Mouse (Mus musculus) heart, embryonic 11.5 days (tissue): ENCODE results near the gene Rnf135. TPM values are rescaled to one million over a fixed set of nuclear protein-coding genes. Genes with fewer than 3 reads are reported as not detected.
"Not testable (repeated sequence)": the region's sequence is repeated elsewhere in the genome, so short reads cannot be mapped to it uniquely, and the experiment has no call there.

Experiments
- ATAC-seq: fragments of 200-750 bp; cut with Nextera tagmentation; replicated peaks from 2 replicates; pipeline ENCODE4 v1.8.0; 2017; ENCODE audit warnings: moderate library complexity; ENCODE audit not compliant: insufficient number of reproducible peaks, low FRiP score, low TSS enrichment
- H3K27ac ChIP-seq: fragments of 300-500 bp; sonication (generic); 2 replicates; pipeline ENCODE4 v1.5.1; 2014; ENCODE audit warnings: mild to moderate bottlenecking, low read depth, low read length
- H3K27me3 ChIP-seq: fragments of 300-500 bp; sonication (generic); 2 replicates; pipeline ENCODE4 v1.6.1; 2014; ENCODE audit warnings: mild to moderate bottlenecking, low read length, mixed read lengths; ENCODE audit not compliant: control insufficient read depth, insufficient read depth
- H3K36me3 ChIP-seq: fragments of 300-500 bp; sonication (generic); 2 replicates; pipeline ENCODE4 v1.6.1; 2014; ENCODE audit warnings: mild to moderate bottlenecking, low read length, moderate library complexity, mixed read lengths; ENCODE audit not compliant: control insufficient read depth, insufficient read depth
- H3K4me1 ChIP-seq: fragments of 300-500 bp; sonication (generic); 2 replicates; pipeline ENCODE4 v1.6.1; 2014; ENCODE audit warnings: low read length; ENCODE audit not compliant: control insufficient read depth, insufficient read depth
- H3K4me2 ChIP-seq: fragments of 300-500 bp; sonication (generic); 2 replicates; pipeline ENCODE4 v1.6.1; 2014; ENCODE audit warnings: mild to moderate bottlenecking, moderate library complexity
- H3K4me3 ChIP-seq: fragments of 300-500 bp; sonication (generic); 2 replicates; pipeline ENCODE4 v1.5.1; 2014; ENCODE audit warnings: low read depth, low read length
- H3K9ac ChIP-seq: fragments of 300-500 bp; sonication (generic); 2 replicates; pipeline ENCODE4 v1.6.1; 2014; ENCODE audit warnings: mild to moderate bottlenecking, low read depth, low read length, moderate library complexity
- H3K9me3 ChIP-seq: fragments of 300-500 bp; sonication (generic); replicated peaks from 2 replicates; pipeline ENCODE4 v1.6.1; 2016; ENCODE audit warnings: low read length; ENCODE audit not compliant: control insufficient read depth
- WGBS: fragments of 180-500 bp; shearing (Covaris S2); extraction: QIAGEN DNeasy Blood & Tissue Kit; methylation state at CpG from one replicate; pipeline ENCODE4 v1.1.7; 2014; ENCODE audit not compliant: insufficient replicate concordance; 5-methylcytosine and 5-hydroxymethylcytosine counted together
- polyA plus RNA-seq: library from polyadenylated mRNA; unstranded; fragments of >200 nt; fragmentation: Nextera tagmentation; extraction: Ambion mirVana; gene quantifications from 2 replicates; pipeline ENCODE4 v1.2.1, GENCODE M21; 2014

Rnf135 gene
- polyA plus RNA-seq, 1 experiment from 2014 or later: 6.1 TPM

GRCm38 (mm10) chr11:80183054-80183704 lies 472 bp upstream of the Rnf135 start:
- H3K9me3 ChIP-seq, H3K36me3 ChIP-seq, H3K27me3 ChIP-seq, H3K27ac ChIP-seq, ATAC-seq, H3K4me1 ChIP-seq: not testable (repeated sequence)
- H3K4me3 ChIP-seq: peak overlapping the region; percentile 85
- peak overlapping the region; percentile 73 for H3K4me2 ChIP-seq
- peak overlapping the region; percentile 89 for H3K9ac ChIP-seq
- WGBS: 43% methylated on average over 12 of the region's 12 CpGs

GRCm38 (mm10) chr11:80184531-80185071 lies 950 bp downstream of the Rnf135 start:
- H3K4me3 ChIP-seq: peak overlapping the region; percentile 85
- H3K4me1 ChIP-seq: 0 out of 2 replicates have a peak, but pooled peaks cover 2% of the 10 kb centered on the region
- no peaks in the 10 kb centered on the region for H3K9me3 ChIP-seq
- peak overlapping the region; percentile 89; the same call in 1 of the 2 replicates for H3K27ac ChIP-seq
- peak overlapping the region; percentile 73 for H3K4me2 ChIP-seq
- H3K36me3 ChIP-seq: no peaks in the 10 kb centered on the region
- H3K27me3 ChIP-seq: no peaks in the 10 kb centered on the region
- H3K9ac ChIP-seq: peak overlapping the region; percentile 89; the same call in 1 of the 2 replicates
- no peak for ATAC-seq
- 88% methylated on average over 6 of the region's 6 CpGs for WGBS

- not testable (repeated sequence) for H3K27me3 ChIP-seq, H3K36me3 ChIP-seq, H3K27ac ChIP-seq, H3K4me2 ChIP-seq, H3K4me1 ChIP-seq, ATAC-seq, H3K9ac ChIP-seq, H3K9me3 ChIP-seq, H3K4me3 ChIP-seq
- WGBS: 61% methylated on average over 5 of the region's 5 CpGs
These were observed 1.9 kb downstream of the Rnf135 start for GRCm38 (mm10) chr11:80185441-80185976.

- Histone ChIP-seq H3K4me3 (no peak overlapping the region), H3K9me3 (no peaks in the 10 kb centered on the region), H3K27me3 (no peaks in the 10 kb centered on the region), H3K4me1 (no peaks in the 10 kb centered on the region), H3K9ac (no peak overlapping the region), H3K36me3 (peaks cover 9% of the 10 kb centered on the region; the same call in 1 of the 2 replicates), H3K27ac (no peak overlapping the region), H3K4me2 (no peak overlapping the region)
- ATAC-seq: no peak
- 72% methylated on average over 4 of the region's 4 CpGs for WGBS
These were observed 6.6 kb downstream of the Rnf135 start for GRCm38 (mm10) chr11:80190280-80190679.

- H3K9me3 ChIP-seq: no peaks in the 10 kb centered on the region
- H3K27me3 ChIP-seq: no peaks in the 10 kb centered on the region
- no peak overlapping the region for H3K4me3 ChIP-seq
- peaks cover 9% of the 10 kb centered on the region; the same call in 1 of the 2 replicates for H3K36me3 ChIP-seq
- H3K4me1 ChIP-seq: no peaks in the 10 kb centered on the region
- 59% methylated on average over 4 of the region's 4 CpGs for WGBS
- ATAC-seq: no peak
- no peak overlapping the region for H3K4me2 ChIP-seq
- no peak overlapping the region for H3K9ac ChIP-seq
- no peak overlapping the region for H3K27ac ChIP-seq
These were observed 10.2 kb downstream of the Rnf135 start for GRCm38 (mm10) chr11:80193827-80194226.

- Histone ChIP-seq H3K9me3 (no peaks in the 10 kb centered on the region), H3K27ac (no peak overlapping the region), H3K9ac (no peak overlapping the region), H3K4me2 (no peak overlapping the region), H3K27me3 (no peaks in the 10 kb centered on the region), H3K36me3 (peaks cover 12% of the 10 kb centered on the region; the same call in 1 of the 2 replicates), H3K4me1 (no peaks in the 10 kb centered on the region), H3K4me3 (no peak overlapping the region)
- no peak for ATAC-seq
- WGBS: 84% methylated on average over 7 of the region's 7 CpGs
These were observed 12.7 kb downstream of the Rnf135 start for GRCm38 (mm10) chr11:80196351-80196750.

GRCm38 (mm10) chr11:80199316-80199715 lies 15.7 kb downstream of the Rnf135 start:
- H3K9me3 ChIP-seq: no peaks in the 10 kb centered on the region
- no peaks in the 10 kb centered on the region for H3K27me3 ChIP-seq
- WGBS: 94% methylated on average over 3 of the region's 3 CpGs
- no peak overlapping the region for H3K4me2 ChIP-seq
- H3K27ac ChIP-seq: no peak overlapping the region
- H3K4me1 ChIP-seq: no peaks in the 10 kb centered on the region
- no peak for ATAC-seq
- no peak overlapping the region for H3K9ac ChIP-seq
- no peak overlapping the region for H3K4me3 ChIP-seq
- H3K36me3 ChIP-seq: peaks cover 8% of the 10 kb centered on the region; the same call in 1 of the 2 replicates

GRCm38 (mm10) chr11:80199773-80200172 lies 16.1 kb downstream of the Rnf135 start:
- WGBS: 92% methylated on average over 2 of the region's 2 CpGs

More at GRCm38 (mm10) chr11:80199773-80200172, 16.1 kb downstream of the Rnf135 start:
- no peaks in the 10 kb centered on the region for H3K9me3 ChIP-seq
- no peak overlapping the region for H3K4me2 ChIP-seq
- no peak overlapping the region for H3K27ac ChIP-seq
- no peaks in the 10 kb centered on the region for H3K4me1 ChIP-seq
- H3K36me3 ChIP-seq: 0 out of 2 replicates have a peak, but pooled peaks cover 4% of the 10 kb centered on the region
- H3K9ac ChIP-seq: no peak overlapping the region
- no peak for ATAC-seq
- no peak overlapping the region for H3K4me3 ChIP-seq
- H3K27me3 ChIP-seq: no peaks in the 10 kb centered on the region
